ENCODE assay signal across 8 mouse cellular contexts in the genomic region with DNA sequence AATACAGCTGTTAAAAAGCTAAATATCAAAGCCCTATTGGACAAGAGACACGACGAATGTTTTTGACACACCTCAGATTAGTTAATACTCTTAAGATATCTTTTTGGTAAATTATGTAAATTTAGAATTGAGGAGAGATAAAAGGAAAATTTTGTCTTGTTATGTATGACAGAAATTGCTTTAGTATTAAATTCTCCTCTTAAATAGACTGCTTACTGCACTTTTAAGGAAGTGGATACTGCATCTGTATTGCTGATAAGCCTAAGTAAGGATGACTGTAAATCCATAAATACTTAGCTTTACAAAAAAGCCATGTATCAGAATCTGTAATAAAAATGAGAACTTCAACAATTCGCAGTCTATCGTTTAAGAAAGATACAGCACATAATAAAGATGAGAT. TPM values are rescaled to one million over a fixed set of nuclear protein-coding genes. Genes with fewer than 3 reads are reported as not detected.
DNase-seq lines count a peak whose midpoint lies in the region; ATAC-seq and TF ChIP-seq lines count a peak whose summit lies in the region.

No protein-coding gene starts in this region.

- 28% methylated on average over 4 of the region's 4 CpGs for WGBS in kidney, adult 2 months
- WGBS in hindbrain, postnatal 0 days = 47% methylated on average over 4 of the region's 4 CpGs
- WGBS in midbrain, embryonic 15.5 days = 45% methylated on average over 4 of the region's 4 CpGs

- ATAC-seq in hindbrain, postnatal 0 days = no peak
- no peak for ATAC-seq in midbrain, embryonic 15.5 days (replicated peaks)

- TF ChIP-seq CTCF in kidney, adult 2 months (conservative IDR thresholded peaks at IDR 0.05; ENCODE audit: insufficient read depth, insufficient read length, low read depth, low read length) = no peak
- TF ChIP-seq CTCF in brain, embryonic 14.5 days (IDR thresholded peaks at IDR 0.05; ENCODE audit: borderline replicate concordance, extremely low read depth, insufficient read depth, insufficient read length) = no peak
- TF ChIP-seq CTCF in hindbrain, postnatal 0 days (IDR thresholded peaks at IDR 0.05; ENCODE audit: low read depth) = no peak

- H3K4me3 ChIP-seq in kidney, adult 2 months (ENCODE audit: insufficient read depth, low read depth, low read length) = peak overlapping the region; percentile 14; the same call in 1 of the 2 replicates
- peak overlapping the region; percentile 83 for H3K4me3 ChIP-seq in hindbrain, postnatal 0 days (ENCODE audit: low read length)
- peak overlapping the region; percentile 91 for H3K4me3 ChIP-seq in midbrain, embryonic 15.5 days

- H3K4me1 ChIP-seq in kidney, adult 2 months (ENCODE audit: control insufficient read depth, insufficient read depth, low read length) = no peaks in the 10 kb centered on the region; the same call in 1 of the 2 replicates
- peaks cover 8% of the 10 kb centered on the region; the same call in 1 of the 2 replicates for H3K4me1 ChIP-seq in hindbrain, postnatal 0 days (ENCODE audit: insufficient read depth, low read length)
- peaks cover 15% of the 10 kb centered on the region for H3K4me1 ChIP-seq in midbrain, embryonic 15.5 days

- H3K36me3 ChIP-seq in kidney, adult 2 months (ENCODE audit: control insufficient read depth, insufficient read depth, low read length) = no peaks in the 10 kb centered on the region
- H3K36me3 ChIP-seq in hindbrain, postnatal 0 days (ENCODE audit: insufficient read depth, low read length) = no peaks in the 10 kb centered on the region
- H3K36me3 ChIP-seq in midbrain, embryonic 15.5 days (replicated peaks) = no peaks in the 10 kb centered on the region

- TF ChIP-seq POLR2A in kidney, adult 2 months (IDR thresholded peaks at IDR 0.05; ENCODE audit: low read depth, low read length) = no peak
- no peak for TF ChIP-seq POLR2A in brain, embryonic 14.5 days (IDR thresholded peaks at IDR 0.05; ENCODE audit: borderline replicate concordance, extremely low read depth, insufficient read depth, insufficient read length, poor library complexity, severe bottlenecking)

- peak overlapping the region; percentile 70 for H3K4me2 ChIP-seq in hindbrain, postnatal 0 days (ENCODE audit: low read depth, low read length)
- peak overlapping the region; percentile 55 for H3K4me2 ChIP-seq in midbrain, embryonic 15.5 days

- H3K9ac ChIP-seq in hindbrain, postnatal 0 days (replicated peaks; ENCODE audit: low read length) = peak overlapping the region; percentile 93
- H3K9ac ChIP-seq in midbrain, embryonic 15.5 days = peak overlapping the region; percentile 98

- no peak for DNase-seq in kidney, adult 2 months
- DNase-seq in kidney, postnatal 10 days = no peak
- DNase-seq in brain, embryonic 14.5 days (ENCODE audit: low read depth) = peak; percentile 23
- DNase-seq in hindbrain, postnatal 0 days (ENCODE audit: low spot score) = no peak
- no peak for DNase-seq in cerebellum, postnatal 36 days
- no peak for DNase-seq in cerebellum, adult 18-20 months
- no peak for DNase-seq in cerebellum, adult 9-11 months

- H3K9me3 ChIP-seq in hindbrain, postnatal 0 days (ENCODE audit: low read length) = no peaks in the 10 kb centered on the region
- no peaks in the 10 kb centered on the region for H3K9me3 ChIP-seq in midbrain, embryonic 15.5 days

- H3K27ac ChIP-seq in kidney, adult 2 months (ENCODE audit: insufficient read depth, low read depth, low read length) = no peak overlapping the region
- peak overlapping the region; percentile 45; the same call in 1 of the 2 replicates for H3K27ac ChIP-seq in hindbrain, postnatal 0 days
- H3K27ac ChIP-seq in midbrain, embryonic 15.5 days = peak overlapping the region; percentile 98; the same call in 1 of the 2 replicates

- no peaks in the 10 kb centered on the region for H3K27me3 ChIP-seq in kidney, adult 2 months (replicated peaks; ENCODE audit: control insufficient read depth, insufficient read depth, low read length)
- no peaks in the 10 kb centered on the region for H3K27me3 ChIP-seq in hindbrain, postnatal 0 days (ENCODE audit: insufficient read depth, low read length)
- no peaks in the 10 kb centered on the region for H3K27me3 ChIP-seq in midbrain, embryonic 15.5 days (replicated peaks)

RNA-seq across cellular contexts. Expression of gene Ube3a, which starts 1.8 kb away (rescaled TPM):
- polyA plus RNA-seq in kidney, adult 2 months (2012; rRNA removed) = 46.8 and 69.5 TPM in 2 replicates
- 31.5 and 41.1 TPM in 2 replicates for polyA plus RNA-seq in brain, embryonic 14.5 days (2012; rRNA removed)
- 163 and 177 TPM in 2 replicates for total RNA-seq in hindbrain, postnatal 0 days (2014; rRNA removed)
- 147 and 150 TPM in 2 replicates for polyA plus RNA-seq in hindbrain, postnatal 0 days (2015; fragmentation: Nextera tagmentation; extraction: Ambion mirVana)
- polyA plus RNA-seq in midbrain, embryonic 15.5 days (2015; fragmentation: Nextera tagmentation; extraction: Ambion mirVana) = 159 and 165 TPM in 2 replicates

Comparison
In these comparisons a context has a peak if more than half of its experiments do, and no peak if none do; other contexts are left out.
1. H3K4me3 ChIP-seq: peak in every context shown above with its lines; median percentile 91 in midbrain, embryonic 15.5 days; 83 in hindbrain, postnatal 0 days; 14 in kidney, adult 2 months.